Mouse (Mus musculus) adrenal gland, postnatal 36 days (tissue): Measurements from ENCODE around the gene Pam. TPM values are rescaled to one million over a fixed set of nuclear protein-coding genes. Genes with fewer than 3 reads are reported as not detected.

Source experiments
- DNase-seq, 2 experiments: peaks; one replicate each; pipeline ENCODE4 v3.0.0; 2021; ENCODE audit warnings: mixed read lengths in 1 of 2
- total RNA-seq, 2 experiments: library from RNA; stranded (reverse); gene quantifications; 2 replicates each; pipeline ENCODE4 v1.2.3; 2021

Pam gene
- total RNA-seq, 2 experiments from 2014 or later, result 379 to 391 TPM

GRCm38 (mm10) chr1:97828087-97828486 is 267.4 kb downstream of the Pam start:
- no peak for DNase-seq

GRCm38 (mm10) chr1:97827566-97827965 is 267.9 kb downstream of the Pam start:
- no peak for DNase-seq

GRCm38 (mm10) chr1:97822904-97823303 is 272.5 kb downstream of the Pam start:
- no peak for DNase-seq

- no peak for DNase-seq
These were observed 273.2 kb downstream of the Pam start for GRCm38 (mm10) chr1:97822203-97822602.

GRCm38 (mm10) chr1:97821282-97821681 is 274.2 kb downstream of the Pam start:
- DNase-seq, result no peak

GRCm38 (mm10) chr1:97809255-97809912 is 286.1 kb downstream of the Pam start:
- DNase-seq, result no peak

GRCm38 (mm10) chr1:97804520-97804919 is 290.9 kb downstream of the Pam start:
- DNase-seq, result no peak

- DNase-seq, result no peak
These were observed 293.1 kb downstream of the Pam start for GRCm38 (mm10) chr1:97802207-97802902.

GRCm38 (mm10) chr1:97795936-97796335 is 299.5 kb downstream of the Pam start:
- no peak for DNase-seq

- DNase-seq, result no peak
These were observed 301.3 kb downstream of the Pam start for GRCm38 (mm10) chr1:97794110-97794509.

- DNase-seq, result no peak
These were observed 307.0 kb downstream of the Pam start for GRCm38 (mm10) chr1:97788490-97788889.

- DNase-seq, result no peak
These were observed 307.8 kb downstream of the Pam start for GRCm38 (mm10) chr1:97787674-97788073.

GRCm38 (mm10) chr1:97785685-97786393 is 309.6 kb downstream of the Pam start:
- DNase-seq, result no peak

- no peak for DNase-seq
These were observed 310.5 kb downstream of the Pam start for GRCm38 (mm10) chr1:97784928-97785327.

GRCm38 (mm10) chr1:97781674-97782073 is 313.8 kb downstream of the Pam start:
- no peak for DNase-seq

GRCm38 (mm10) chr1:97773973-97774372 is 321.5 kb downstream of the Pam start:
- DNase-seq, result no peak

GRCm38 (mm10) chr1:97773362-97773761 is 322.1 kb downstream of the Pam start:
- no peak for DNase-seq

- DNase-seq, result no peak
These were observed 323.7 kb downstream of the Pam start for GRCm38 (mm10) chr1:97771727-97772126.

GRCm38 (mm10) chr1:97771118-97771517 is 324.3 kb downstream of the Pam start:
- DNase-seq, result peak; percentile 12 to 20

GRCm38 (mm10) chr1:97769904-97770753 is 325.3 kb downstream of the Pam start, which contains the start of the genes Gin1 and Ppip5k2:
Gene Gin1, plus strand, starts transcription at chr1:97770172.
Gene Ppip5k2, minus strand, starts transcription at chr1:97770411.
- DNase-seq, result peak; percentile 95 to 96

GRCm38 (mm10) chr1:97769294-97769903 is 326.0 kb downstream of the Pam start:
- peak; percentile 14 to 31 for DNase-seq

- no peak for DNase-seq
These were observed 326.5 kb downstream of the Pam start for GRCm38 (mm10) chr1:97768906-97769293.
